Mouse (Mus musculus) hindbrain, postnatal 0 days (tissue): ENCODE data around the gene Gm45062. TPM values are rescaled to one million over a fixed set of nuclear protein-coding genes. Genes with fewer than 3 reads are reported as not detected.

Experiments
- ATAC-seq: fragments of 200-750 bp; cut with Nextera tagmentation; 2 replicates; pipeline ENCODE4 v1.8.0; 2017; ENCODE audit warnings: mild to moderate bottlenecking, moderate TSS enrichment, moderate library complexity
- DNase-seq: peaks from one replicate; pipeline ENCODE4 v3.0.0-alpha.2; 2015; ENCODE audit warnings: low spot score
- H3K27ac ChIP-seq: fragments of 300-500 bp; sonication (generic); 2 replicates; pipeline ENCODE4 v1.5.1; 2014; ENCODE audit warnings: mild to moderate bottlenecking
- H3K27me3 ChIP-seq: fragments of 300-500 bp; sonication (generic); 2 replicates; pipeline ENCODE4 v1.6.1; 2014; ENCODE audit warnings: low read length, mixed read lengths; ENCODE audit not compliant: insufficient read depth
- H3K36me3 ChIP-seq: fragments of 300-500 bp; sonication (generic); 2 replicates; pipeline ENCODE4 v1.6.1; 2014; ENCODE audit warnings: low read length, mixed read lengths; ENCODE audit not compliant: insufficient read depth
- H3K4me1 ChIP-seq: fragments of 300-500 bp; sonication (generic); 2 replicates; pipeline ENCODE4 v1.6.1; 2014; ENCODE audit warnings: antibody characterized with exemption, low read length, mixed read lengths; ENCODE audit not compliant: insufficient read depth
- H3K4me2 ChIP-seq: fragments of 300-500 bp; sonication (generic); 2 replicates; pipeline ENCODE4 v1.6.1; 2014; ENCODE audit warnings: low read depth, mild to moderate bottlenecking, low read length, moderate library complexity, mixed read lengths
- H3K4me3 ChIP-seq: fragments of 300-500 bp; sonication (generic); 2 replicates; pipeline ENCODE4 v1.5.1; 2014; ENCODE audit warnings: low read length
- H3K9ac ChIP-seq: fragments of 300-500 bp; sonication (generic); replicated peaks from 2 replicates; pipeline ENCODE4 v1.6.1; 2014; ENCODE audit warnings: mild to moderate bottlenecking, low read length, moderate library complexity, mixed read lengths
- H3K9me3 ChIP-seq: fragments of 300-500 bp; sonication (generic); 2 replicates; pipeline ENCODE4 v1.6.1; 2016; ENCODE audit warnings: low read length, mixed read lengths
- CTCF ChIP-seq: IDR thresholded peaks from 2 replicates; pipeline ENCODE4 v1.5.1; 2016; ENCODE audit warnings: antibody characterized with exemption, control low read depth, low read depth
- WGBS: fragments of 180-500 bp; shearing (Covaris S2); extraction: QIAGEN DNeasy Blood & Tissue Kit; methylation state at CpG from one replicate; pipeline ENCODE4 v1.1.7; 2014; 5-methylcytosine and 5-hydroxymethylcytosine counted together
- polyA plus RNA-seq: library from polyadenylated mRNA; unstranded; fragments of >200 nt; fragmentation: Nextera tagmentation; extraction: Ambion mirVana; gene quantifications from 2 replicates; pipeline ENCODE4 v1.2.1, GENCODE M21; 2015
- total RNA-seq: library from RNA; depleted of rRNA; stranded (reverse); fragments of >200 nt; gene quantifications from 2 replicates; pipeline ENCODE4 v1.2.3, GENCODE M21; 2014

The Gm45062 gene
- total and polyA plus RNA-seq, 2 experiments from 2014 or later, result 1.8 to 4.9 TPM

- Histone ChIP-seq H3K4me3 (no peak overlapping the region), H3K4me2 (no peak overlapping the region), H3K4me1 (no peaks in the 10 kb centered on the region), H3K9ac (no peak overlapping the region), H3K9me3 (no peaks in the 10 kb centered on the region), H3K27me3 (no peaks in the 10 kb centered on the region), H3K36me3 (no peaks in the 10 kb centered on the region), H3K27ac (no peak overlapping the region)
- DNase-seq (no peak), ATAC-seq (no peak)
- no peak for TF ChIP-seq CTCF
- WGBS, result 92% methylated on average over 2 of the region's 2 CpGs
Observed at GRCm38 (mm10) chr6:8560682-8561081, 301.4 kb downstream of the Gm45062 start.

GRCm38 (mm10) chr6:8582377-8582776, 323.1 kb downstream of the Gm45062 start:
- no peak overlapping the region for H3K9ac ChIP-seq
- H3K27ac ChIP-seq, result no peak overlapping the region
- no peak for DNase-seq
- no peak for TF ChIP-seq CTCF
- H3K4me1 ChIP-seq, result no peaks in the 10 kb centered on the region
- H3K27me3 ChIP-seq, result no peaks in the 10 kb centered on the region
- no peak overlapping the region for H3K4me3 ChIP-seq
- no peaks in the 10 kb centered on the region for H3K36me3 ChIP-seq
- no peak for ATAC-seq
- WGBS, result 94% methylated on average over 9 of the region's 9 CpGs
- no peaks in the 10 kb centered on the region for H3K9me3 ChIP-seq
- H3K4me2 ChIP-seq, result no peak overlapping the region

- TF ChIP-seq CTCF, result no peak
- Histone ChIP-seq H3K9me3 (no peaks in the 10 kb centered on the region), H3K4me2 (no peak overlapping the region), H3K27me3 (no peaks in the 10 kb centered on the region), H3K36me3 (no peaks in the 10 kb centered on the region), H3K9ac (no peak overlapping the region), H3K4me3 (no peak overlapping the region), H3K27ac (no peak overlapping the region), H3K4me1 (no peaks in the 10 kb centered on the region)
- DNase-seq (no peak), ATAC-seq (no peak)
- 90% methylated on average over 3 of the region's 3 CpGs for WGBS
Observed at GRCm38 (mm10) chr6:8583892-8584291, 324.6 kb downstream of the Gm45062 start.

- H3K9ac ChIP-seq, result no peak overlapping the region
- ATAC-seq, result no peak
Observed at GRCm38 (mm10) chr6:8591665-8592064, 332.4 kb downstream of the Gm45062 start.

GRCm38 (mm10) chr6:8617369-8617768, 358.1 kb downstream of the Gm45062 start:
- TF ChIP-seq CTCF, result no peak
- Histone ChIP-seq H3K9me3 (no peaks in the 10 kb centered on the region), H3K4me2 (no peak overlapping the region), H3K4me3 (no peak overlapping the region), H3K4me1 (no peaks in the 10 kb centered on the region), H3K27me3 (no peaks in the 10 kb centered on the region), H3K9ac (no peak overlapping the region), H3K36me3 (no peaks in the 10 kb centered on the region), H3K27ac (no peak overlapping the region)
- no peak for ATAC-seq
- WGBS, result 80% methylated on average over 2 of the region's 2 CpGs
- DNase-seq, result no peak

More at GRCm38 (mm10) chr6:8591665-8592064, 332.4 kb downstream of the Gm45062 start:
- Histone ChIP-seq H3K27ac (no peak overlapping the region), H3K27me3 (no peaks in the 10 kb centered on the region), H3K4me3 (no peak overlapping the region), H3K36me3 (no peaks in the 10 kb centered on the region), H3K4me2 (no peak overlapping the region), H3K4me1 (no peaks in the 10 kb centered on the region), H3K9me3 (no peaks in the 10 kb centered on the region)
- 91% methylated on average over 9 of the region's 9 CpGs for WGBS
- no peak for DNase-seq
- no peak for TF ChIP-seq CTCF

- DNase-seq (no peak), ATAC-seq (peak; percentile 61; the same call in 1 of the 2 replicates)
- no peaks in the 10 kb centered on the region for H3K4me1 ChIP-seq
- no peaks in the 10 kb centered on the region for H3K9me3 ChIP-seq
- 72% methylated on average over 4 of the region's 4 CpGs for WGBS
- no peak overlapping the region for H3K9ac ChIP-seq
- H3K27me3 ChIP-seq, result no peaks in the 10 kb centered on the region
- H3K4me3 ChIP-seq, result no peak overlapping the region
- H3K27ac ChIP-seq, result no peak overlapping the region
- no peak overlapping the region for H3K4me2 ChIP-seq
- H3K36me3 ChIP-seq, result no peaks in the 10 kb centered on the region
- no peak for TF ChIP-seq CTCF
Observed at GRCm38 (mm10) chr6:8619582-8620350, 360.5 kb downstream of the Gm45062 start.

GRCm38 (mm10) chr6:8623045-8623444, 363.8 kb downstream of the Gm45062 start:
- ATAC-seq (no peak), DNase-seq (no peak)
- no peak overlapping the region for H3K9ac ChIP-seq
- no peaks in the 10 kb centered on the region for H3K36me3 ChIP-seq
- no peaks in the 10 kb centered on the region for H3K4me1 ChIP-seq
- H3K4me2 ChIP-seq, result no peak overlapping the region
- H3K9me3 ChIP-seq, result no peaks in the 10 kb centered on the region
- H3K4me3 ChIP-seq, result no peak overlapping the region
- TF ChIP-seq CTCF, result no peak
- WGBS, result 75% methylated on average over 3 of the region's 3 CpGs
- H3K27ac ChIP-seq, result no peak overlapping the region
- no peaks in the 10 kb centered on the region for H3K27me3 ChIP-seq
